Mouse (Mus musculus) cortical plate, adult 2 months (tissue): ENCODE measurements around the gene Cd68.

Experiments
- CTCF ChIP-seq: fragments of 200-500 bp; IDR thresholded peaks from 2 replicates; pipeline ENCODE4 v1.5.1; 2011; ENCODE audit warnings: mild to moderate bottlenecking, control low read depth, low read length; ENCODE audit not compliant: insufficient read depth; ENCODE audit errors: extremely low read depth
- POLR2A ChIP-seq: fragments of 200-500 bp; IDR thresholded peaks from 2 replicates; pipeline ENCODE4 v1.6.1; 2011; ENCODE audit warnings: mild to moderate bottlenecking, low read length, control low read depth; ENCODE audit not compliant: insufficient read depth; ENCODE audit errors: extremely low read depth

DNA sequence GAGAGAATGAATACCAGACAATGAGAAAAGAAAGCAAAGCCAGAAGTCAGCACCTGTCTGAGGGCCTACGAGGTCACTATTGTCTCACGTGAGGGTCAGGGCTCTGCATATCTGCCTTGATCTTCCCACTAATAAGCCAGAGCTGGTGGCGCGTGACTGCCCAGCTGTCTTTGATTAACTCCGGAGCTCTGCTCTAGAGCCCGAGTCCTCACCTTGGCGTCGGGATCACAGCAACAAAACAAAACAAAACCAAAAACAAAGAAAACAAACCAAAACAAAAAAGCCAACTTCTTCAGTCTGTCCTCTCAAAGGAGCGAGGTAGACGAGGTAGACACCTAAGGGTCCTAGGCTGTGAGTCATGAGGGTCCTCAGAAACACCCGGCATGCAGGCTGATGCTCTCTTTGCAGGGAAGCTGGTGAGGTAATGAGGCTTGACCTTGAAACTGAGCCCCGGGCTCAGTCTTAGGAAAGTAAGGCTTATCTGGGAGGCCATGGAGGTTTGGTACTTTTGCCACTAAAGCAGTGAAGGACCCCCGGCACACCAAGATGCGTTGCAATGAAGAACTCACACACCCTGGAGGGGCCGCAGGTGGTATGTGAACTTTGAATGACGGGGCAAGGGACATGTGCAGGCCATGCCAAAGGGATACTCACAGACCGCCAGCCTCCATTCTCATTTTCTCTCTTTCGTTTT lies 48.8 kb upstream of the Cd68 start:
- TF ChIP-seq POLR2A (no peak), CTCF (no peak)
